Mouse (Mus musculus) thymus, postnatal 10 days (tissue): ENCODE results near the gene Gm13539.
A peak's percentile ranks its signal among the peaks of the same experiment; 100 is the strongest.

Source experiments
- DNase-seq, 2 experiments: peaks; one replicate each; pipeline ENCODE4 v3.0.0; 2021; ENCODE audit warnings: low spot score in 2 of 2

Gm13539 gene

DNA sequence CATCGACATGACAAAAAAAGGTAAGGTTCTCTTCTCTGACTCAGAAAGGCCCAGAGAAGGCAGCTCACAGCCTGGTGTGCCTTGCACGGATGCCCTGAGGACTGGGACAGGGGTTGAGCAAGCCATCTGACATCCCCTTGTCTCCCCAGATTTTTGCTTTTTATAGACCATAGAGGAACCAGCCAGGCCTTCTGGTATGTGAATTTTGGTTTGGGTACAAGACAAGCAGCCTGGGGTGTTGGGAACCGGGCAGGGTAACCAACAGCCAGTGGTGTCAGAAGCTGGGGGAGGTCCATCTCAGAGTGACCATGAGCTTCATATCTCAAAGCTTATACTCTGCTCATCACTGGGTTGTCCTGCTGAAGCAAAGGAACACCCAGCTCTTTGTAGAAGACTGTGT lies 42.7 kb downstream of the Gm13539 start:
- no peak for DNase-seq

DNA sequence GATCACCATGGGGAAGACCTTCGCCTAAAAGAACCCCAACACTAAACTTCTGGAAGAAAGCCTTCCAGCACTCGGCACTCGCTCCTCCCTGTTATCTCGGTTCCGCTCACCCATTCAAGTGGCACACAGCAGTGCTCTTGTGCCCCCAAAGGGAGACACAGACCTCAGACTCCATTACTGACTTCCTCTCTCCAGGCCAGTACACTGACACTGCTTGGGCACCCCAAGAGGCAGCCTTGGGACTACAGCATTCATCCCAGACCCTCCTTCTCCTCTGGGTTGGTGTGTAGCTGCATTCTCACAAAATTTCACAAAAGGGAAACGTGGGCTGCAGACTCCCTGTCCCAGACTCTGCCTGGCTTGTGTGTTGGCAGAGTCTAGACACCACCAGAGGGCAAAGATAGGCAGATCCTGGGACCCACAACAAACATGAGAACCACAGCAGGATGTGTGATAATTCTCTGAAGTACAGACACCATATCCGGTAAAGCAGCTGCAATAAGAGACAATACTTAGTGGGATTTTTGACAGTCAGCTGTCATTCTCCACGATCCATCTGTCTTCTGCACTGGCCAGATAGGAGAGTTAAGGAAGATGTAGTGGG lies 46.4 kb downstream of the Gm13539 start:
- peak; percentile 16 to 41 for DNase-seq

GRCm38 (mm10) chr2:25830786-25831185 lies 48.7 kb downstream of the Gm13539 start:
- DNase-seq, result no peak

DNA sequence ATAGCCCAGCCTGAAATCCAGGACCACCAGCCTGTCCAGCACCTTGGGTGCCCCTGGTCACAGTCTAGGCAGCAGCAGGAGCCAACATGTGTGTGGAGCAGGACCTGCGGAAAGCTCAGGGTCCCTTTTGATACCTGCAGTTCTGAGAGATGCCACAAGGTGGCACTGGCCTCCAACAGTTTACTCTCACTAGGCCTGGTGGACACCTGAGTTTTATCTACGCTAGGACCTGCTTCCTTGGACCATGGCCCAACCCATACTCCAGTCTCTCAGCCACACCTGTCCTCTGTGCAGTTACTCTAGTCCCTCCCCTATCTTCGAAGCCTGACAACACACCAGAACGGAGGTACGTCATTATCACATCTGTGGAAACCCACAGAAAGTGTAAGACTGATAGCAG lies 54.2 kb downstream of the Gm13539 start:
- peak; percentile 9 to 64 for DNase-seq
